Mouse (Mus musculus): ENCODE measurements around the gene Slc25a21.

The Slc25a21 gene

GRCm38 (mm10) chr12:56689736-56690135 is 507.5 kb downstream of the Slc25a21 start:
- peak; percentile 25 to 40 for DNase-seq

GRCm38 (mm10) chr12:56689331-56689730 is 507.9 kb downstream of the Slc25a21 start:
- DNase-seq: no peak

GRCm38 (mm10) chr12:56688920-56689319 is 508.4 kb downstream of the Slc25a21 start:
- DNase-seq: no peak

- no peak for DNase-seq
These were observed 508.8 kb downstream of the Slc25a21 start for GRCm38 (mm10) chr12:56688482-56688840.

- no peak for DNase-seq
These were observed 509.4 kb downstream of the Slc25a21 start for GRCm38 (mm10) chr12:56687640-56688481.

GRCm38 (mm10) chr12:56681096-56681811 is 516.0 kb downstream of the Slc25a21 start:
- DNase-seq: peak; percentile 34 to 65

DNA sequence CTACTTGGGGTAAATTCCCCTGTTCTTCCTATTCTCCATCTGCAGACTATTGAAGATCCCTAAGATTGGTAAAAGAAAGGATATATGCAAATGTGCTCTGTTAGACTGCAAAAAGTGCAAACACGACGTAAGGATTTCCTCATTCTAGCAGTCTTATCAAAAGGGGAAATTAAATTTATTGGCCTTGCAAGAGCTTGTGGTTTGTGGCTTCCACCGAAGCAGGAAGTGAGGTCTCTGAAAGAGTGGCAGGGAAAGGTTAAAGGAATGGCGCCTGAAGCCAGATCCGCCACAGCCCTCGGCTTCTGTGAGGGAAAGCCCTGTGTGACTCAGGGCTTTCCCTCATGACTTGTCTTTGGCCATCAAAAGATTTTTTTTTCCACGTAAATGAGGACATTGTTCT is 519.7 kb downstream of the Slc25a21 start:
- no peak for DNase-seq

GRCm38 (mm10) chr12:56674726-56675125 is 522.5 kb downstream of the Slc25a21 start:
- DNase-seq: peak in 1 of 2 experiments; percentile 50

DNA sequence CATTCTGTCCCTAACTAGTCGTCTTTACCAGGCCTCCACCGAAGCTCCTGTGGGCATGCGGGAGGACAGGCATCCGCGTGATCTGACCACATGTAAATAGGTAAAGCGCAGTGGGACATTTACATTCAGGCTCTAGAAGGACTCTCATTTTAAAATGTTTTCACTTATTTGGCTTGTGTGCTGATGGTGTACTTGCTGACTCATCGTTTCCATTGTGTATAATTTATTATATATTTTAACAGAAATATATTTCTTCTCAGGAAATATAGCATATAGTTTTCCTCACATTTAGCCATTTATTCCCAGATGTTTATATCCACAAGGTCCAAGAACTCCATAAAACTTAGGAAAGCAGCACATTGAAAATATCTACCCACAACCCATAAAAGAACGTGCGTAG is 526.5 kb downstream of the Slc25a21 start:
- DNase-seq: no peak

DNA sequence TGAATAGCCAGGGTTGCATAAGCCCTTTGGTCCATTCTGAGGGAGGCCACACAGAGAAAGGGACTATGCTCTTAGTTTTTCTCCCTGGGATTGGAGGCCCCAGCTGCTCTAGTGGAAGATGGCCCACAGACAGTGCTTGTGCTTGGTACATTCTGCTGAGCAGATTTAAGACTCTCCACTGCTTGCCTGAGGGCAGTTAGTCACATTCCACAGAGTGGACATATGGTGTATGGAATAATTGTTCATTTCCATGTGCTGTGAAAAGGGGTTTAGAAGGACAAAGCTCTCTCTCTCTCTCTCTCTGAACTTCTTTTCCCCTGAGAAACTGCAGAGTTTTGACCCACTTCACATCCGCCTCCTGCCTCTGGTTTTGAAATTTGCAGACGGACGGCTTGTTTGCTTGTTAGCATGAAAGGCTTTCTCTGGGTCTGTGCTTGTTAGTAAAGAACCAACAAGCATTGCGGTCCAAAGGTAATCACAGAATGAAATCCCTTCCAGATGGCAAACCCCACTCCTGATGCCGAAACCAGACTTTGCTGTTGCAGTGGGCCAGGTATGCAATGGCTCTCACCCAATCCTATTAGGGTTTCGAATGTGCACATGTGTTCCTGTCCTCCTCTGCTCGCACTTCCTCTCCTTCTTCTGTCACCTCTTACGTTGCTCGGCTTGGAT is 527.7 kb downstream of the Slc25a21 start:
- DNase-seq: no peak

All from kidney, postnatal 25 days (tissue).